Mouse (Mus musculus) spleen, adult 12 weeks (tissue): ENCODE data around the gene Dffa.
A peak's percentile ranks its signal among the peaks of the same experiment; 100 is the strongest.

ENCODE experiments used
- DNase-seq: peaks from one replicate; pipeline ENCODE4 v3.0.0; 2022; ENCODE audit warnings: low spot score

Gene Dffa

GRCm38 (mm10) chr4:149103875-149104561 lies at the start of gene Dffa:
TSS of gene Dffa (plus strand) at chr4:149104146.
- peak; percentile 83 for DNase-seq

- no peak for DNase-seq
These were observed 48.1 kb upstream of the Dffa start for GRCm38 (mm10) chr4:149055847-149056246.

DNA sequence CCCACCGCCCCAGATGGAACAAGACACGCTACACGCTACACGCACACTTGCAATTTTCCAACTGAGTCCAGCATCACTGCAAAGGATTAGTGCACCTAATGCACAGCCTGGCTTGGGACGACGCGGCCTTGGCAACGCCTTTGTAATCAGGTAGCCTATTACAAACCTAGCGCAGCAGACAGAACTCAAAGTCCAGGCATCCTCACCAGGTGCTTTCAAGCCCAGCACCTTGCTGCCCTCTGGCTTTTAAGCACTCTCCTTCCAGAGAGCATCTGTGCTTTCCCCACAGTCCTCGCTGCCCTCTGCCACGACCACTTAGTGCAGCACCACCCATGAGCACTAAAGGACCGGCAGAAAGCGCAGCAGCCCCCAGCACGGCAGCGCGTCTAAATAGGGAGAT lies 47.0 kb upstream of the Dffa start:
- DNase-seq = no peak

DNA sequence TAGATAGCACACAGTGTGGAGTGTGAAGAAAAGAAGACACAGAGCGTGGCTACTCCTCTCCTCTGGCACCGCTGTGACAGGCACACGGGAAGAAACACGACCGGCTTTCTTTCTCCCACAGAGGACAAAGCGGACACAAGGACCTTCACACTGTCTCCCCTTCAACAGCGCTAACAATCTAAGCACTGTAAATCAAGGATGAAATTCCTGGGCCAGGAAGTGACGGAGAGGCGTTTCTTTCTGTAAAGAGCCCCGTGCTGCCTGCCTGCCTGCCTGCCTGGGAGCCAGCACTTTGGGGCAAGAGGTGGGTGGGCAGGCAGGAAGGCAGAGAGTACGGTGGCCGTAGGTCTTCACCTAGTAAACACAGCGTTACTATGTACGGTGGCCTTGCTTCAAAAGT lies 46.5 kb upstream of the Dffa start:
- DNase-seq = no peak

DNA sequence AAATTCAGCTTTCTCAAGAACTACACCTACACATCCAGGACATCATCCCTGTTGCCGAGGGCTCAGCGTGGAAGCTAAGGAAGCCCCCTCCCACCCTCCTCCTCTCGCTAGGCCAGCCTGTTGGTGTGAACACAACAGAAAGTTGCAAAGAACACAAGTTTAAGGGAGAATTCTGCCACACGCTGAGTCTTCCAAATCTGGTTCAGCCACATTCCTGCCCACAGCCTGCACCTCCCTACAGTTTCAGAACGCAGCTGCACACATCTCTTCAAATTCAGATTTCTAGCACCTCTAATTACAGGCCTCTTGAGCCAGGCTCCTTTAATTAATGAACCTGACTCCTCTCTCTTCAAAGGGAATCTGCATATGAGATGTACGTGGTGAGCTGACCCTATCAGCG lies 45.6 kb upstream of the Dffa start:
- DNase-seq = no peak

- no peak for DNase-seq
These were observed 44.2 kb upstream of the Dffa start for GRCm38 (mm10) chr4:149059713-149060112.

GRCm38 (mm10) chr4:149060621-149061431 lies 43.1 kb upstream of the Dffa start:
- no peak for DNase-seq

DNA sequence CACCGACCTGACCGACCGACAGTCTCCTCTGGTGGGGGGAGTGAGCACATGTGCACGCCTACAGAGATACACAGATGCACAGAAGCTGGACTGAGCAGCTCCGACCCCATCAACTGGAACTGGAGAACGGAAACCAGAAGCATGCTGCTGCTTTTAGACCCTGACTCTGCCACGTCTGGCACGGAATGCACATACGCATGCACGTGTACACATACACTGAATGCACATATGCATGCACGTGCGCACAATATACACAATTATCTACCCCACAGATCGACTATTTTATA lies 42.6 kb upstream of the Dffa start:
- no peak for DNase-seq

- DNase-seq = no peak
These were observed 41.3 kb upstream of the Dffa start for GRCm38 (mm10) chr4:149062406-149063318.

DNA sequence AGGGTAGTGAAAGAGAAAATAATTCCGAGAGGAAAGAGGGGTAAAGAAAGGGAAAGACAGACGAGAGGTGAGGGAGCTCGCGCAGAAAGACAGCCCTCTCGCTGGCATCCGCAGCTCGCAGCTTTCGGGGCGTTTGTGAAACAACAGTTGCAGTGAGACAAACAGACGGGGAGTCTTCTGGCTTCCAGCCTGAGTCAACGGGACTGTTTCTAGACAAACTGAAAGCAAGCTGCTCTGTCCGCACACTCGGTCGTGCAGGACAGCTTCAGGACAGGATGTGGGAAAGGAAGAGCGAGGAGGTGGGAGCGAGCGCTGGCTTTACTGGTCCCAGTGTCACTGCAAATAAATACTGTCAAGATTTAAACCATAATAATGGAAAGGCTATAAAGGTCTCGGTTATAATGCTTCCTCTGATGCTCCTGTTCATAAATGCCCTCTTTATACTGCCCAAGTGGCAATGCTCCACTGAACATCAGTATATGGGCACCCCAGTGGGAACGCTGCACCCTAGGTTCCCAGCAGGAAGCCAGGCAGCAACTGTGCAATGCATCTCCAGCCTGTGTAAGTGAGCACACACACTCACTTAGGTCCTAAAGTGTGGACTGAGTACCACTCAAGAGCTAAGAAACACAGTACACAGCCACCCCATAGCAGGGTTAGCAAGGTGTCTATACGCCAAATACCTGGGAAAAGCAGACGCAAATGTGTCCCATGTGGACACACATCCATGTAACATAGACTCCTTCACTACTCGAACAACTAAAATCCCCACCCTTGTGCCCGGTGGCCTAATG lies 39.7 kb upstream of the Dffa start:
- no peak for DNase-seq

- DNase-seq = no peak
These were observed 37.0 kb upstream of the Dffa start for GRCm38 (mm10) chr4:149066672-149067551.

GRCm38 (mm10) chr4:149075073-149075472 lies 28.9 kb upstream of the Dffa start:
- no peak for DNase-seq

GRCm38 (mm10) chr4:149075871-149076575 lies 27.9 kb upstream of the Dffa start:
- peak; percentile 42 for DNase-seq

DNA sequence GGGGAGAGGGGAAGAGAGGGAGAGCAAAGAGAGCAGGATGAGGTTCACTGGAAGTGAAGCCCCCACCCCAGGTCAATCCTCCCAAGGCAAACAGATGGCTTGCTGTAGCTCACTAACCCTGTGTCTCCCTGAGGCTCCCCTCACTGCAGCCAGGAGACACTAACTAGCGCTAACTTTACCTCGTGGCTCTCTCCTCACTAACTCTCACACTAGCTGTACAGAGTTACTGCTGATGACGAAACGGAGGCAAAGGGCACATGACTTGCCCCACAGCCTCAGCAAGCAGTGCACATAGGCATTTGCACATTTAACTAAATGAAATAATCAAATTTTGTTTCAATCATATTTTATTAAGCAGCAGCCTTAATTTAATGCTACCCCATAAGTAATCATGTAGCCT lies 25.7 kb upstream of the Dffa start:
- no peak for DNase-seq

- DNase-seq = no peak
These were observed 24.3 kb upstream of the Dffa start for GRCm38 (mm10) chr4:149079629-149080028.

GRCm38 (mm10) chr4:149080111-149080510 lies 23.8 kb upstream of the Dffa start:
- DNase-seq = no peak

GRCm38 (mm10) chr4:149081528-149081927 lies 22.4 kb upstream of the Dffa start:
- DNase-seq = no peak

- no peak for DNase-seq
These were observed 18.6 kb upstream of the Dffa start for GRCm38 (mm10) chr4:149085381-149085780.

DNA sequence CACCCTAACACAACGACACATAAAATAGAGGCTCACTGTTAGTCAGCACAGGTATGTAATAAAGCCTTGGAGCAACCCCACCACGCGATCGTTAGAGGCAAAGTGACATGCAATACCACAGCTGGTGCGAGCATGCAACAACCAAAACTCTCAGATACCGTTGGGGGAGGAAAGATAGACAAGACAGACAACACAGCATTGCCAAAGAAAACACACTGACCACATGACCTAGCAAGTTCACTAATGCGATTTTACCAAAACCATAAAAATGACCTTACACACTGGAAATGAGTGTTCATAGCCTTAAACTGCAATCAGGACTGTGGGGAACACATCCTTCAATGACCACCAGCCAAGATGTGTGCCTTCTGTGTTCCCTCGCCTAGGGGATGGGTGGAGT lies 12.6 kb upstream of the Dffa start:
- DNase-seq = no peak

DNA sequence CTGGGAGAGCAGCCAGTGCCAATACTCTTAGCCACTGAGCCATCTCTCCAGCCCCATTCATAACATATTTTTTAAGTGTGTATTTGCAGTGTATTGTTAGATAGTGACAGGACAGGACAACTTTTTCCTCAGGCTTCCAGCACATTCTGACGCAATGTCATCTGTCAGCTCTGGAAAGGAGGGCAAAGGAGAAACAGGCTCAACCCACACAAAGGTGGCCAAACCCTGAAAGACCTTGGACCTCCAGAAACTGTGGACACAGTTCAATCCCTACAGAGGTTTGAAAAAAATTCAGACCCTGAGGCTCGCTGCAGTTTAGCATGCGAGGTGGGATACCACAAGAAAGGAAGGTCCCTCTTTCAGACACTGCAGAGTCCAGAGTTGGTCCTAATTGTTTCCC lies 6.0 kb upstream of the Dffa start:
- DNase-seq = no peak
